Mouse (Mus musculus): Measurements from ENCODE around the gene B020031M17Rik.
"Not testable (repeated sequence)": the region's sequence is repeated elsewhere in the genome, so short reads cannot be mapped to it uniquely, and the experiment has no call there.

Gene B020031M17Rik

DNA sequence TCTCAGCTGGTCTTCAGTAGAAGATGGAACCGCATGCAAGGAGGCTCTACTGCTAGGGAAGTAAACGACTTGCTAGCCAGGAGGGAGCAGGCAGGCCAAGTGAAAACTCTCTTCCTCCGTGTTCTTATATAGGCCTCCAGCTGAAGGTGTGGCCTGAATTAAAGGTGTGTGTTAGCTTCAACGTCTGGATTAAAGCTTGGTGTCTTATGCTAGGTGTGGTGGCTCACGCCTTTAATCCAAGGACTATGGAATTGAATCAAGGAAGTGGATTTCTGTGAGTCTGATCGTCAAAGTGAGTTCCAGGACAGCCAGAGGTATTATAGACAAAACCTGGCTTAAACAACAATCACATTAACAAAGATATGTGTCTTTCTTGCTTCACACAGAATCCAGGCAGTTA, at the start of gene B020031M17Rik:
Gene B020031M17Rik (minus strand): TSS at position 101 of the 400 bp plus-strand sequence.
- not testable (repeated sequence) for DNase-seq (ENCODE audit: low read depth, low spot score)

DNA sequence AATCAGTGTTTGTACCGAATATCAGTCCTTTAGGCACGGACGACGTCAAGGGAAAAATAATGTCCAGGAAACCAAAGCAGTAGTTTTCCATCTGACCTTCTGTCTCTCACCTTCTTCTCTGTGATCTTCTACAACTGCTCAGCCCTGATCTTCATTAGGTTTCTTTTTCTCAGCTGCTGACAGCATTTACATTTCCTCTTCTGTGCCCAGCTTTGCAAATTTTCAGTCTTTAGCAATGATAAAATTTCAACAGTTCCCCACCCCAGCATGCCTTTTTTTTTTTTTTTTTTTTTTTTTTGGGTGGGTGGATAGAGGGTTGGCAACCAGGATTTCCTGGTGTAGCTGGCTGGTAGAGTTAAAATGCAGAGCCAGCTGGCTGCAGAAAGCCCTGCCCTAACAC, 48.6 kb upstream of the B020031M17Rik start:
- DNase-seq (ENCODE audit: low read depth, low spot score), result not testable (repeated sequence)

DNA sequence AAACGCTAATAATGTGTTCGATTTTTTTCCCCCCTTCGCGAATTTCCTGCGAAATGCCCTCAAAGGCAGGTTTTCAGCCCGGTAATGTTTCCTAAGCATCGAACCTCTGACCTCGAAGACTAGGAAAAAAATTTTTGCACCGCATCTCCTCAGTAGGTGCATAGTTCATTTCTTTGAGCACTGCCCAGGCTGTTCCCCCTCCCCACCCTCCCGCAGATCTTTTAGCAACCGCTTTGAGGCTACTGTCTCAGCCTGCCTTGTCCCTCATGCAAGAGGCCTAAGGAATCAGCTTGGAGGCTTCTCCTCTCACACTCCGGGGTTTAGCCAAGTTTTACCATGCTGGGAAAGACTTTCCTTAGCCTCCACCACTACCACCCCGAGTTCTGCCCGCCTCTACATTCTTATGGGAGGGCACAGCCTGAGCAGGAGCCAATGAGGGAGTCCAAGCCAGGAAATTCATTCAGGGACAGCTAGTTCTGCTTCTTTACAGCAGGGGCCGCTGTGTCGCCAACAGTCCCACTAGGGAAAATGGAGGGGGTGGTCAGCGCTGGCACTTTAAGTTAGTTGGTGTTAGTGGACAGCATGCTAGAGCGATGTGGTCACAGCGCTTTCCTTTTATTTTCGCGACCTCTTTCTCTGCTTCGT, 48.0 kb upstream of the B020031M17Rik start:
- DNase-seq (ENCODE audit: low read depth, low spot score), result not testable (repeated sequence)

DNA sequence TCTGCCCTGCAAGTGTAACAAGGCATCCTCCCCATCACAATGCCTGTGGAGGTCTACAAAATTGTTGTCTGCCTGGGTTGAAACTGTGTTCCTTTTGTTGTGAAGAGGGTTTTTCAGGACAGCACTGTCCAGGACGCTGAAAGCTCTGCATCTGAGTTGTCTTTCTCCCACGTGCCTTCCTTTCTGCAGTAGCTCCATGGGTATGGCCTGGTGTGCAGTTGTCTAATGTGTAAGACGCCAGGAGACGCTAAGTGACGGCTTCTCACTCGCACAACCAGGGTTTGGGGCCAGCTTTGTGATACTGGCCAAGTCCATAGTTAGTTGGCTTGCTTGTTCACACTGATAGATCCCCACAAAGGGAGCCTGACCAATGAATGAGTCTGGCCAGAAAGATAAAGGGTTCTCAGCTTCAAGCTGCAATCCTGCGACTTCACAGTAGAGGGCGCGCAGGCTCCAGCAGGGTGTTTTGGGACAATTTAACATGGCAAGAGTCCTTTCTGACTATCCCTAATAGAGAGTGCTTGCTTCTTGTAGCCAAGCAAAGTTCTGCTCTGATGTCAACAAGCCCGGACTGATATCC, 41.4 kb upstream of the B020031M17Rik start:
- not testable (repeated sequence) for DNase-seq (ENCODE audit: low read depth, low spot score)

DNA sequence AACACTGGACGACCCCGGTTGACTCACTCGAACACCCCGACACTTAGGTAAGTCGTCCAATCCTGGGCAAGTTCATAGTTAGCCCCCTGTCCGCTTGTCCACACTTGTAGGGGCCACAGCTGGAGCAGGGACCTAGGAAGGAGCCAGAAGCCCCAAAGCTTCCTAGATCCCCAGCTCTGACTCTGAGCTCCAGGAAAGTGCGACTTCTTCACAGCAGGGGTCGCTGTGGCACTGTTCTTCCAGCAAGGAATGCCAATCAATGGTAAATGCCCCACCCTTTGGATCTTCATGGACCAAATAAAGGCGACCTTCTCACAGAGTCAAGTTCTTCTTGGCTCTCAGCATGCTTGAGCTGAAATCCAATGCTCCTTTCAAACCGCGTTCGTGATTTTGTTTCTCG, 40.7 kb upstream of the B020031M17Rik start:
- DNase-seq (ENCODE audit: low read depth, low spot score), result not testable (repeated sequence)

DNA sequence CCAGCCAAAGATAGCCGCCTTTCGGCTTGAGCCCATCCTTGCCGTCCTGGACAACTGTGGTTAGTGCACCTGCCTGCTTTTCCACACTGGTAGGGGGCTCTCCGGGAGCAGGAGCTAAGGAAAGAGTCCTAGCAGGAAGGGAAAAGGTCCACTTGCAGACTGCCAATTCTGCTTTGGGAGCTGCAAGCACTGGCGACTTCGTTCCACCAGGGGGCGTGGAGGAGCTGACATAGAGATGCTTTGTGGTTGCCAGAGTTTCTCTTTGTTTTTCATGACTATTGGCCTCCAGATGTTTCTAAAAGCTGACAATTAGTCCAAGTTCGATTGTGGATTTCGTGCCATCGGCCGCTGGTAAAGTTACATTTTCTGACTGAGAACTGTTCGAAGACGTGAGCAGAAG, 18.6 kb upstream of the B020031M17Rik start:
- not testable (repeated sequence) for DNase-seq (ENCODE audit: low read depth, low spot score)

DNA sequence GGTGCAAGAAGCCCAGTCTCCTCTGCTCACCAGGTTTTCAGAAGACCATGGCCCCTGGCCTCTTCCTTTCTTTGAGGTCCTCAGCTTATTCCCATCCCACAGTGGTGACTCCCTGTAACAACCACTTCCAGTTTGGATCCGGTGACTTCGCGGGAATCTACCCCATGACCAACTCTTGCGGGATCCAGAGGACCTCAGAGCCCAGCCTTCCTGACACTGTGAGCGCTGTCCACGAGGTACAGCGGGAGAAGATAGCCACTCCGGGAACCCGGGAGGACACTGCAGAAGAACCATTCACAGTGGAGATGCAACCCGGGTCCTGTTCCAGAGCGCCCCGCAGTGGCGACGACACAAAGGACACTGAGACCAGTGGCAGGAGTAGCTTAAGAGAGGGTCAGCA, 17.6 kb upstream of the B020031M17Rik start:
- DNase-seq (ENCODE audit: low read depth, low spot score), result not testable (repeated sequence)

DNA sequence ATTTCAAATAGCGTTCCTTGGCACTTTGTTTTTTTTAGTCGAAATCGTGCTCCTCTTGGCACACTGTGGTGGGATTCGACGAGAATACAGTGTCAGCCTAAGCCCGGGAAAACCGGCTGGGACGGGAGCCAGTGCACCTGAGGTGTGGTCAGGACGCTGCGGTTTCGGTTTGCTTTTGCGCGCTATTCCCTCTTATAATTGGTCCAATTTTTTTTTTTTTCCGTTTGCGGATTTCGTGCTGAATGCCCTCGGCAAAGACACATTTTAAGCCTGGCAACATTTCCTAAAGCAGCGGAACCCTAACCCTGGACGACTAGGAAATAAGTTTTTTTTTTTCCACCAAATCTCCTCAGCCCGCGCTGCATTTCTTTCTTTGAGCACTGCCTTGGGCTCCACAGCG, 15.4 kb upstream of the B020031M17Rik start:
- DNase-seq (ENCODE audit: low read depth, low spot score), result not testable (repeated sequence)

DNA sequence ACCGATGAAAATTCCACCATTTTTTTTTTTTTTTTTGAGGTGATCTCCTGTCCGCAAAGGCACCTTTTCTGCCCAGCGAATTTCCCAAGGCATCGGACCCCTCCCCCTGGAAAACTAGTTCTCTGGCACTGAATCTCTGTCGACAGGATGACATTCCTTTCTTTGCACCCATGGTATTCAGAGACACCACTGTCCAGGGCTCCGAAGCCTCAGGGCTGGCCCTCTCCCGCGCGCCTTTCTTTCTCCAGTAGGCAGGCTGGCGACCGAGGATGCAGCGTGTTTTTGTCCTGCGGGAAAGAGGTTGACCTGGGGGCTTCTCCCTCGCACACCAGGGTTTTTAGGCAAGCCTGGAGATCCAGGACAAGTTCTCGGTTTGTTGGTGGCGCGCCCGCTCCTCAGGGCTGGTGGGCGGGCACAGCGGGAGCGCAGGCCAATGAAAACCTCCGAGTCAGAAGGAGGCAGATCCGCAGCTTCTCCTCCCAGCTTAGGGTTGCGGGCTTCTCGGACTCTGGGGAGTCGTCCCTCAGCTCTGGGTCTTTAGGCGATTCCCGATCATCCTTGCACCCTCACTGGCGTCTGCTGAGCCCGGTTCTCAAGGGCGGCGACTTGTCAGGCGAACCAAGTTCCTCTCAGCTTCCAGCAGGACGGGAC, 14.8 kb upstream of the B020031M17Rik start:
- DNase-seq (ENCODE audit: low read depth, low spot score), result not testable (repeated sequence)

DNA sequence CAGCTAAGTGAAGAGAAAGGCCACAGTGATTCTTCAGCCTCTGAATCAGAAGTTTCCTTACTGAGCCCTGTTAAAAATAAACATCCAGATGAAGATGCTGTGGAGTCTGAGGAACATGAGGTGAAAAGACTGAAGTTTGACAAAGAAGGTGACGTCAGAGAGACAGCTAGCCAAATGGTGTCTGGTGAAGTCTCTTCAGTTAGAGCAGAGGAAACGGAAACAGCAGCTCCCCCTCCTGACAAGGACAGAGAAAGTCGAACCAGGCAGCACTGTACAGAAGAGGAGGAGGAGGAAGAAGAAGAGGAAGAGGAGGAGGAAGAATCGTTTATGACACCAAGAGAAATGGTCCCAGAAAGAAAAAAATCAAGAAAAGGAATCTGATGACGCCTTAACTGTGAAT, 12.2 kb upstream of the B020031M17Rik start:
- not testable (repeated sequence) for DNase-seq (ENCODE audit: low read depth, low spot score)

DNA sequence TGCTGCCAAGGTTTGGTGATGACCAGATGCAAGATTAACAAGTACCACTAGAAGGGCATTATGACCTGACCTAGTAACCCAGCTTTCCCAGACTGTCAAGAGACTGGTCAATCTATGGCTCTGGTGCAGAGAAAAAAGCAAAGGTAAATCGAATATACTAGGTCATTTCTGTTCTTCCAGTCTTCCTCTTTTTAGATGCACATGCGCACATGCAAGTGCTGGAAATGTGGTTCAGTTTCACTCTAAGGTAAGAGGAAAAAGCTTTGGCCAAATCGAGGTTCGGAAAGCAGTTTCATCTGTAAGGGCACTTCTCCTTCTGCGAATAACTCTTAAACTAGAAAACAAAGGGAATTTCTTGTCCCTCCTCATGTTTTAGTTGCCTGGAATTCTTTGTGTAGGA, 5.0 kb upstream of the B020031M17Rik start:
- not testable (repeated sequence) for DNase-seq (ENCODE audit: low read depth, low spot score)

DNA sequence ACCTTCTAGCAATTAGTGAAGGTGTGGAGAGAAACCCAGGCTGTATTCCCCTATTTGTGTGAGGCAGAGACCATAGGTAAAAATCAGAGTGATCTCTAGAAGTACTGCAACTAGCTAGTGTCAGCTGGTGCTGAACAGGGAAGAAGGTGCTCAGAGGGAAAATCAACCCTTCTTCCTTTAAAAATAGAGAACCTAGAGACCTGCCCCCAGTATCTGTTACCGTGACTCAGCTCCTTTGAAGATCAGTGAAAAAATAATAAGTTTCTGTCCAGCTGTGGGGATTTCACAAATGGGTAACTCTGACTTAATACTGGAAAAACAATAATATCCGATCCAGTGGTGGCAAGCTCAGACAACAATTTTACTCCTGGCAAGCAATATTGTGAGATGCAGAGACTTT, 4.5 kb upstream of the B020031M17Rik start:
- not testable (repeated sequence) for DNase-seq (ENCODE audit: low read depth, low spot score)

DNA sequence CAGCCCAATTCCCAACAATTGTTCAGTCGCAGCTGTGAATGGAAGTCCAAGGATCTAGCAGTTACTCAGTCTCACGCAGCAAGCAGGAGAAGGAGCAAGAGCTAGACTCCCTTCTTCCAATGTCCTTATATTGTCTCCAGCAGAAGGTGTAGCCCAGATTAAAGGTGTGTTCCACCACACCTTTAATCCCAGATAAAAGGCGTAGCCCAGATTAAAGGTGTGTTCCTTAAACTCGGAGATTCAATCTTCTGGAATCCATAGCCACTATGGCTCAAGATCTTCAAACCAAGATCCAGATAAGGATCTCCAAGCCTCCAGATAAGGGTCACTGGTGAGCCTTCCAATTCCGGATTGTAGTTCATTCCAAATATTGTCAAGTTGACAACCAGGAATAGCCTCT, 21.4 kb downstream of the B020031M17Rik start, which contains the start of gene Gm21761:
Gene Gm21761 (minus strand): TSS at position 101 of the 400 bp plus-strand sequence.
- not testable (repeated sequence) for DNase-seq (ENCODE audit: low read depth, low spot score)

DNA sequence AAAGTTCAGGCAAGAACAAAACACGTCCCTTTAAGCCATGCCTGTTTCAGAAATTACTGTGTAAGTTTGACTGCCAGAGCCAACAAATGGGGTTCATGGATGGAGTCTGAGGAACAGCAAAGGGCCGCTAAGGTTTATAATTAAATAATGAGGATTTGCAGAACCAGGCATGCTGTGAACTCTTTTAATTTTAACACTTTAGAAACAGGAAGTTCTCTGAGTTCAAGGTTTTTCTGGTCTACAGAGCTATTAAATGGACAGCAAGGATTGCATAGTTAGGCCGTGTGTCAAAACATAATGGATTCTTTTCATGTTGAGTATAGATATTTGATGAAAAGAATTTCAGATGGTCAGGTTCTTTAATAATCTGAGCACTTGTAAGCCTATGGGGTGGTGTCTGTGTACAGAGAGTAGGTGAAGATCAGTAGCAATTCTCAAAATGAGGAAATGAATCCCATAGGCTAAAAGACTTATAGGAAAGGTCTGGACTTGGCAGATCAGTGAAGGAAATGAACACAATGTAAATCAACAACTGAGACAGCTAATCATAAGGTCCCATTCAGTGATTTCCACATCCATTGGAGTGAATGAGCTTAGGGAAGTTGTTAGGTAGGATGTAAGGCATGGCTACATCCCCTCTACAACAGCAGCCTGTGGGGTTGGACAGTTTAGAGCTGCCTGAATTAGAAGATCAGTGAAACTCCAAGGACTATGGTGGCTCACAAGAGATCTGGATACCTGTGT, 25.8 kb downstream of the B020031M17Rik start:
- not testable (repeated sequence) for DNase-seq (ENCODE audit: low read depth, low spot score)

DNA sequence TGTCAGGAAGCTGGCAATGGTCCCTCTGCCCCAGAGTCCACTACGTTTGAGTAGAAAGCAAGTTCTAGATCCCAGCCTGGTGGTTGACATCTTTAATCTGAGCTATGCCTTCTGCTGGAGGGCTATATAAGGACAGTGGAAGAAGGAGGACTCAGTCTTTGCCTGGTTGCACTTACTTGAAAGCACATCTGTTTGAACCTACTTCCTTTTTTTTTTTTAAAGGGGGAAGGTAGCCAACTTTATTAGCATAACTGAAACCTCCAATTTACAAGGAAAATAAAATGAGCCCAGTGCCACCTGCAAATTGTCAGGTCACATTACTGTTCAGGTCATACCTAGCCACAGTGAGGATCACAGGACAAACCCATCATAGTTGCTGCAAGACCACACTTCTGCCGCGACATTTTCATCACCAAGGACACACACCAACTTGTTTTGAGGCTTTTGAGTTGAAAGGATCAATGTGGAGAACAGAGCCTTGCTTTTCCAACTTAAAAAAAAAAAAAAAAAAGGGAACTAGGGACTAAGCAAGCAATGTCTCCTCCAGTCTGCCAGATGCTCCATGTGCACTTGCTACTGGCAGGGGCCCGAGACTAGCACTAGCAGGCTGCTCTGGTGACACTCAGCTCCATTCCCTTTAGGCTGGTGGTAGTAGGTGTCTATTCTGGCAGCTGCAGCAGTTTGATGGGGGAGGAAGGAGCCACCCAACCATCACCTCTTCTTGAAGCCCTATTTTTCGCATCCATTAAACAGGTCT, 33.5 kb downstream of the B020031M17Rik start:
- not testable (repeated sequence) for DNase-seq (ENCODE audit: low read depth, low spot score)

DNA sequence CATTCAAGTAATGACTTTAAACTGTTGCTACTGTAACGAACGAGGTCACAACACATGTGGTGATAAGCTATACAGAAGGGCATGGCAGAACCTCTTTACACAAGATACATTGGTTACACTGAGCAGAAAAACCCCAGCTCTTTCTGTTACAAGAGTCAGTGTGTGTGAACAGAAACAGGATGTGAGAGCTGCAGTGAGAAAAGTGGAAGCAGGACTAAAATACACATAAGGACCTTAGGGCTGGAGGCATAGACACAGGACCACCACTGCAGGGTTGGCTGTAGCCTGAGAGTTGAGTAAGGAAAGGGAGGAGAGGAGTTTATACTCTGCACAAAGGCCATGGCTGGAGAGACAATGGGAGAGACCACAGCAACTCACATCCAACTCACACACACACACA, 34.2 kb downstream of the B020031M17Rik start:
- DNase-seq (ENCODE audit: low read depth, low spot score), result not testable (repeated sequence)
